In the genomic region with DNA sequence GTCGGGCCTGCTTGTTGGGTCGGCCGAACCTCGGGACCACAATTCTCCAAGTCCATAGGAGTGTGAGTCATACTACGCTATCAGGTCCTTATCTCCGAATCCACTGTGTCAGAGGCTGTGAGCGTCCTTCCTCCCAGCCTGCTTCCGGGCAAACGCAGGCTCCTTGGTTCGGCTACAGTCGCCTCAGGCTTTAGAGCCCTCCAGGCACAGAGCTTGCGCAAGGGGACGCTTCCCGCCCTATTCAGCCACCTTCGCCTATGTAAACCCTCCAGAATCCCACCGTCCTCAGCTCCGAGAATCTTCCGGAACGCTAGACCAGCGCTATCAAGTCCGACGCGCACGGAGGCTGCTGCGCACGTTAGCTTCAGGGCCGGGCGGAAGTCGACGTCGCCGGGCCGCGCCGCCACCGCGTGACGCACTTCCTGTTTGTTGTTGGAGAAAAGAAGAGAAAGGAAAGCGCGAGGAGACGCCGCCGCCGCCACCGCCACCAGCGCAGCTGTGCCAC, we compare ENCODE assay signal across 8 mouse cellular contexts. TPM values are rescaled to one million over a fixed set of nuclear protein-coding genes. Genes with fewer than 3 reads are reported as not detected.
DNase-seq lines count a peak whose midpoint lies in the region; ATAC-seq lines count a peak whose summit lies in the region.

A gene (plus strand): TSS at position 132 of the 505 bp plus-strand sequence.
A gene (minus strand): TSS at position 380 of the 505 bp plus-strand sequence.

- no peaks in the 10 kb centered on the region for H3K9me3 ChIP-seq in intestine, embryonic 14.5 days (ENCODE audit: control insufficient read depth, low read length)

- WGBS in intestine, embryonic 14.5 days = under 1% methylated on average over 46 of the region's 46 CpGs

- DNase-seq in adrenal gland, adult (ENCODE audit: inconsistent age in 2 of 2, low spot score in 1 of 2) = peak; percentile 97 to 100
- peak; percentile 95 for DNase-seq in embryo, embryonic 10.5 days (ENCODE audit: low spot score)
- DNase-seq in gastrocnemius, postnatal 25 days = peak; percentile 94
- DNase-seq in intestine, embryonic 14.5 days (ENCODE audit: low spot score) = peak; percentile 98
- peak; percentile 98 to 99 for DNase-seq in left cerebral cortex, postnatal 14 days (ENCODE audit: low spot score in 2 of 2)
- DNase-seq in mesoderm, embryonic 11.5 days (ENCODE audit: low read depth, low spot score) = peak; percentile 94
- peak; percentile 98 to 99 for DNase-seq in right cerebral cortex, postnatal 36 days (ENCODE audit: low spot score in 2 of 2)
- DNase-seq in yolk sac, embryonic 10.5 days (ENCODE audit: low spot score) = peak; percentile 95

- peak within 1 kb of the TSS; percentile 90 for H3K9ac ChIP-seq in intestine, embryonic 14.5 days (ENCODE audit: low read length)

- H3K4me1 ChIP-seq in intestine, embryonic 14.5 days (replicated peaks; ENCODE audit: control insufficient read depth, insufficient read depth, low read length) = peaks cover 14% of the 10 kb centered on the region

- peak; percentile 95 for ATAC-seq in intestine, embryonic 14.5 days (replicated peaks; ENCODE audit: low FRiP score, low TSS enrichment, low read depth)

- intact Hi-C loops in left cerebral cortex, postnatal 14 days (cut with DNase I) = no loop called here

- H3K27me3 ChIP-seq in intestine, embryonic 14.5 days (replicated peaks; ENCODE audit: control insufficient read depth, insufficient read depth, low read length) = no peaks in the 10 kb centered on the region

- peak within 1 kb of the TSS; percentile 78 for H3K4me2 ChIP-seq in intestine, embryonic 14.5 days (ENCODE audit: low read length)

- H3K4me3 ChIP-seq in intestine, embryonic 14.5 days (ENCODE audit: low read depth, low read length) = peak within 1 kb of the TSS; percentile 51

- peak within 1 kb of the TSS; percentile 98 for H3K27ac ChIP-seq in intestine, embryonic 14.5 days (ENCODE audit: low read depth)

- H3K36me3 ChIP-seq in intestine, embryonic 14.5 days (ENCODE audit: control insufficient read depth, insufficient read depth, low read length) = no peaks in the 10 kb centered on the region

RNA-seq across cellular contexts. Expression of the first gene that starts in this region (rescaled TPM):
- total RNA-seq in gastrocnemius, postnatal 25 days (2021) = 10 to 100 TPM; 61.5 to 70.9 TPM
- 124 and 135 TPM in 2 replicates for polyA plus RNA-seq in intestine, embryonic 14.5 days (2014; fragmentation: Nextera tagmentation; extraction: Ambion mirVana)
- 100 to 1,000 TPM; 174 to 187 TPM for total RNA-seq in left cerebral cortex, postnatal 14 days (2021)

RNA-seq across cellular contexts. Expression of the second gene that starts in this region (rescaled TPM):
- total RNA-seq in gastrocnemius, postnatal 25 days (2021) = not detected
- not detected in 2 replicates for polyA plus RNA-seq in intestine, embryonic 14.5 days (2014; fragmentation: Nextera tagmentation; extraction: Ambion mirVana)
- not detected for total RNA-seq in left cerebral cortex, postnatal 14 days (2021)

Comparison
In these comparisons a context has a peak if more than half of its experiments do, and no peak if none do; other contexts are left out.
1. Peak in every context shown above with its lines: DNase-seq, ATAC-seq, H3K4me3 ChIP-seq and H3K27ac ChIP-seq.